Mouse (Mus musculus) bone marrow macrophage, adult 2 months (primary cell): Measurements from ENCODE around the gene Nmb.

Experiments
- CTCF ChIP-seq: IDR thresholded peaks from 2 replicates; pipeline ENCODE4 v1.5.1; 2012; ENCODE audit warnings: low read depth, mild to moderate bottlenecking, low read length, moderate library complexity
- POLR2A ChIP-seq: IDR thresholded peaks from 2 replicates; pipeline ENCODE4 v1.6.1; 2012; ENCODE audit warnings: mild to moderate bottlenecking, low read depth, low read length, borderline replicate concordance

GRCm38 (mm10) chr7:80894815-80895519, 9.9 kb downstream of the Nmb start:
- no peak for TF ChIP-seq CTCF
- no peak for TF ChIP-seq POLR2A
